Mouse (Mus musculus) kidney, embryonic 16.5 days (tissue): ENCODE results near the gene Dzip3. TPM values are rescaled to one million over a fixed set of nuclear protein-coding genes. Genes with fewer than 3 reads are reported as not detected.

ENCODE experiments used
- ATAC-seq: fragments of 200-750 bp; cut with Nextera tagmentation; 2 replicates; pipeline ENCODE4 v1.8.0; 2017; ENCODE audit warnings: moderate TSS enrichment; ENCODE audit not compliant: low FRiP score, low TSS enrichment
- H3K27ac ChIP-seq: fragments of 300-500 bp; sonication (generic); 2 replicates; pipeline ENCODE4 v1.5.1; 2014; ENCODE audit warnings: low read length
- H3K27me3 ChIP-seq: fragments of 300-500 bp; sonication (generic); 2 replicates; pipeline ENCODE4 v1.6.1; 2014; ENCODE audit warnings: low read length, control low read depth, mixed read lengths; ENCODE audit not compliant: insufficient read depth
- H3K36me3 ChIP-seq: fragments of 300-500 bp; sonication (generic); 2 replicates; pipeline ENCODE4 v1.6.1; 2014; ENCODE audit warnings: low read length, control low read depth, mixed read lengths; ENCODE audit not compliant: insufficient read depth
- H3K4me1 ChIP-seq: fragments of 300-500 bp; sonication (generic); 2 replicates; pipeline ENCODE4 v1.6.1; 2014; ENCODE audit warnings: low read length, control low read depth, mixed read lengths; ENCODE audit not compliant: insufficient read depth
- H3K4me2 ChIP-seq: fragments of 300-500 bp; sonication (generic); replicated peaks from 2 replicates; pipeline ENCODE4 v1.6.1; 2014; ENCODE audit warnings: low read depth, low read length
- H3K4me3 ChIP-seq: fragments of 300-500 bp; sonication (generic); 2 replicates; pipeline ENCODE4 v1.5.1; 2014; ENCODE audit warnings: mild to moderate bottlenecking, low read length
- H3K9ac ChIP-seq: fragments of 300-500 bp; sonication (generic); replicated peaks from 2 replicates; pipeline ENCODE4 v1.6.1; 2014; ENCODE audit warnings: low read length
- H3K9me3 ChIP-seq: fragments of 300-500 bp; sonication (generic); 2 replicates; pipeline ENCODE4 v1.6.1; 2016; ENCODE audit warnings: low read length, control low read depth
- WGBS: fragments of 180-500 bp; shearing (Covaris S2); extraction: QIAGEN DNeasy Blood & Tissue Kit; methylation state at CpG from one replicate; pipeline ENCODE4 v1.1.7; 2014; 5-methylcytosine and 5-hydroxymethylcytosine counted together
- polyA plus RNA-seq: library from polyadenylated mRNA; unstranded; fragments of >200 nt; fragmentation: Nextera tagmentation; extraction: Ambion mirVana; gene quantifications from 2 replicates; pipeline ENCODE4 v1.2.1, GENCODE M21; 2015

Dzip3 gene
- polyA plus RNA-seq, result 25.0 and 28.2 TPM in 2 replicates

GRCm38 (mm10) chr16:48993559-48994342 lies at the start of gene Dzip3, which contains the start of gene Cip2a:
Dzip3 (minus strand) TSS chr16:48994165.
Cip2a (plus strand) TSS chr16:48994185.
- H3K4me2 ChIP-seq, result peak within 1 kb of the TSS; percentile 59
- H3K27ac ChIP-seq, result peak within 1 kb of the TSS; percentile 95
- no peaks in the 10 kb centered on the region for H3K9me3 ChIP-seq
- WGBS, result under 1% methylated on average over 74 of the region's 74 CpGs
- 0 out of 2 replicates have a peak, but pooled peaks cover 3% of the 10 kb centered on the region for H3K36me3 ChIP-seq
- ATAC-seq, result peak; percentile 99
- H3K4me3 ChIP-seq, result peak within 1 kb of the TSS; percentile 95
- peaks cover 22% of the 10 kb centered on the region; the same call in 1 of the 2 replicates for H3K4me1 ChIP-seq
- peak within 1 kb of the TSS; percentile 99 for H3K9ac ChIP-seq
- no peaks in the 10 kb centered on the region for H3K27me3 ChIP-seq

GRCm38 (mm10) chr16:49040554-49041221 lies 46.7 kb upstream of the Dzip3 start:
- Histone ChIP-seq H3K9me3 (no peaks in the 10 kb centered on the region), H3K27me3 (no peaks in the 10 kb centered on the region), H3K4me1 (no peaks in the 10 kb centered on the region), H3K9ac (no peak overlapping the region), H3K4me3 (no peak overlapping the region), H3K27ac (no peak overlapping the region), H3K4me2 (no peak overlapping the region), H3K36me3 (no peaks in the 10 kb centered on the region)
- no peak for ATAC-seq
- WGBS, result 89% methylated on average over 3 of the region's 3 CpGs

GRCm38 (mm10) chr16:49037771-49038170 lies 43.8 kb upstream of the Dzip3 start:
- Histone ChIP-seq H3K27ac (no peak overlapping the region), H3K9me3 (no peaks in the 10 kb centered on the region), H3K4me1 (no peaks in the 10 kb centered on the region), H3K4me2 (no peak overlapping the region), H3K27me3 (no peaks in the 10 kb centered on the region), H3K36me3 (no peaks in the 10 kb centered on the region), H3K4me3 (no peak overlapping the region), H3K9ac (no peak overlapping the region)
- ATAC-seq, result no peak
- 77% methylated on average over 4 of the region's 4 CpGs for WGBS

GRCm38 (mm10) chr16:49035852-49036251 lies 41.9 kb upstream of the Dzip3 start:
- Histone ChIP-seq H3K4me2 (no peak overlapping the region), H3K9me3 (no peaks in the 10 kb centered on the region), H3K4me1 (no peaks in the 10 kb centered on the region), H3K4me3 (no peak overlapping the region), H3K27me3 (no peaks in the 10 kb centered on the region), H3K27ac (no peak overlapping the region), H3K36me3 (no peaks in the 10 kb centered on the region), H3K9ac (no peak overlapping the region)
- ATAC-seq, result no peak
- WGBS, result 86% methylated on average over 4 of the region's 4 CpGs

GRCm38 (mm10) chr16:49016620-49017332 lies 22.8 kb upstream of the Dzip3 start:
- Histone ChIP-seq H3K9ac (no peak overlapping the region), H3K36me3 (peaks cover 14% of the 10 kb centered on the region), H3K9me3 (no peaks in the 10 kb centered on the region), H3K27me3 (no peaks in the 10 kb centered on the region), H3K4me3 (no peak overlapping the region), H3K4me1 (no peaks in the 10 kb centered on the region), H3K27ac (no peak overlapping the region), H3K4me2 (no peak overlapping the region)
- WGBS, result 78% methylated on average over 5 of the region's 5 CpGs
- ATAC-seq, result no peak

DNA sequence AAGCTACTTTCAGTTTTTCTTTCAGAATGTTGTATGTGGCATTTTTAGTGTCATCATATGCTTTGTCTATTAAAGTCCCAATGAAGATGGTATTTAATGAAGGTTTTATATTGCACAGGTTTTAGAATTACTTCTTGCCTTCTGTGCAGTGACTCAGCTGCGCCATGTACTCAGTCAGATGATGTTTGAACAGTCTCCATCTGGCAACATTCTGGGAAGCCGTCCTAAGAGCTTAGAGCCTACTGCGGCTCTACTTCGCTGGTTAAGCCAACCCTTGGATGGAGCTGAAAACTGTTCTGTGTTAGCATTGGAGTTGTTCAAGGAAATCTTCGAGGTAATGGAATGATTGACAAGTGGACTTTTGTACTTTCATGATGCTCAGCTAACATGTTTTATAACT lies 10.2 kb upstream of the Dzip3 start:
- Histone ChIP-seq H3K9me3 (no peaks in the 10 kb centered on the region), H3K4me3 (no peak overlapping the region), H3K27ac (no peak overlapping the region), H3K4me2 (no peak overlapping the region), H3K4me1 (no peaks in the 10 kb centered on the region), H3K27me3 (no peaks in the 10 kb centered on the region), H3K36me3 (peaks cover 31% of the 10 kb centered on the region), H3K9ac (no peak overlapping the region)
- ATAC-seq, result no peak
- WGBS, result 95% methylated on average over 5 of the region's 5 CpGs

GRCm38 (mm10) chr16:48994343-48994693 lies 353 bp upstream of the Dzip3 start:
- H3K27ac ChIP-seq, result peak overlapping the region; percentile 95; the same call in 1 of the 2 replicates
- H3K36me3 ChIP-seq, result peaks cover 6% of the 10 kb centered on the region; the same call in 1 of the 2 replicates
- WGBS, result 0% methylated on average over 18 of the region's 18 CpGs
- H3K27me3 ChIP-seq, result no peaks in the 10 kb centered on the region
- peak overlapping the region; percentile 99 for H3K9ac ChIP-seq
- peaks cover 22% of the 10 kb centered on the region; the same call in 1 of the 2 replicates for H3K4me1 ChIP-seq
- peak overlapping the region; percentile 95 for H3K4me3 ChIP-seq
- peak; percentile 60 for ATAC-seq
- H3K9me3 ChIP-seq, result no peaks in the 10 kb centered on the region
- H3K4me2 ChIP-seq, result peak overlapping the region; percentile 50

DNA sequence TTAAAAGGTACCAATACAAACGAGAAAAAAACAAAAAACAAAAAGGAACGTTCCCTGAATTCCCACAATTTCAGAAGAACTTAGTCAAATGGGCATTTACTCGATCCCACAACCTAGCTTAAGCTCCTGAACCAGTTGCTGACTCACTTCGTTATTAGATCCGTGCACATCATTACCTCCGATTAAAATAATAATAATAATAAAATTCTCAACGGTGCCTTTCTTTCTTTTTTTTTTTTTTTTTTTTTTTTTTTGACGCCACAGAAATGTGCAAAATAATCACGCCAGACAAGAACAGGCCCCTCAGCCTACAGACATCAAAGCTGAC lies 770 bp downstream of the Dzip3 start:
- Histone ChIP-seq H3K9me3 (no peaks in the 10 kb centered on the region), H3K4me1 (peaks cover 22% of the 10 kb centered on the region; the same call in 1 of the 2 replicates), H3K27ac (peak overlapping the region; percentile 95), H3K27me3 (no peaks in the 10 kb centered on the region), H3K36me3 (0 out of 2 replicates have a peak, but pooled peaks cover 3% of the 10 kb centered on the region), H3K9ac (peak overlapping the region; percentile 99), H3K4me2 (peak overlapping the region; percentile 59), H3K4me3 (peak overlapping the region; percentile 95)
- WGBS, result 2% methylated on average over 9 of the region's 9 CpGs
- ATAC-seq, result no peak

GRCm38 (mm10) chr16:48992437-48993230 lies 1.3 kb downstream of the Dzip3 start:
- WGBS, result 39% methylated on average over 10 of the region's 10 CpGs
- Histone ChIP-seq H3K36me3 (0 out of 2 replicates have a peak, but pooled peaks cover 3% of the 10 kb centered on the region), H3K27ac (no peak overlapping the region)

More at GRCm38 (mm10) chr16:48992437-48993230, 1.3 kb downstream of the Dzip3 start:
- H3K27me3 ChIP-seq, result no peaks in the 10 kb centered on the region
- peak overlapping the region; percentile 95 for H3K4me3 ChIP-seq
- H3K4me1 ChIP-seq, result peaks cover 22% of the 10 kb centered on the region; the same call in 1 of the 2 replicates
- H3K9me3 ChIP-seq, result no peaks in the 10 kb centered on the region
- no peak for ATAC-seq
- H3K4me2 ChIP-seq, result peak overlapping the region; percentile 59
- H3K9ac ChIP-seq, result peak overlapping the region; percentile 99
